Mouse (Mus musculus): ENCODE results near the gene Slc19a2. TPM values are rescaled to one million over a fixed set of nuclear protein-coding genes. Genes with fewer than 3 reads are reported as not detected.

Slc19a2 gene
- polyA plus RNA-seq, 1 experiment from 2014 or later, result 12.2 TPM

DNA sequence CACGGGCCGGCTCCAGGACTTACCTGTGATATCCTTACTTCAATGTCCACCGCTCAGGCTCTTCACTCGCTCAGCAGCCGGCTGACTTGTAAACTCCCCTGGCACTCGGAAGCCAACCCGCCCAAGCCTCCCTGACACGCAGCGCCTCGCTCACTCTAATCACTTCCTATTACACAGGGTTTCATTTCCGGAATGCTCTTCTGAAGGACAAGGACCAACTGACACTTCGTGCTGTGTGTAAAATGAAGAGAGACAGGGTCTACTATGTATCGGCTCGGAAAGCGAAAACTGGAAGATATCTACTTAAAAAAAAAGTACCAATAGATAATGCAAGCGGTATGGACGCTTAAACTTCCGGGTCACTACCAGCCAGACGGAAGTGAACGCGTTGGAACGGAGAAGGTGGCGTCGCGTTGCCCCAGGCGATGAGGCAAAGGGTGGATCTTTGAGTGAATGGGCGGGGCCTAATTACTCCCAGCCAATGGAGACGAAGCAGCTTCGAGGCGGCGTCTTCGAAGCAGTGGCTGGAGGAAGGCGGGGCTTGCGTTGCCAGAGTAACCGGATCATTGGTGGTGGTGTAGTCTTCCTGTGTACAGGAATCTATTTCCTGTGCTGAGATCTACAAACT, 58.4 kb downstream of the Slc19a2 start, which contains the start of gene Blzf1:
TSS of gene Blzf1 (minus strand) at position 366 of the 628 bp plus-strand sequence.
- DNase-seq (ENCODE audit: extremely low spot score, low spot score), result peak; percentile 98
- peak within 1 kb of the TSS; percentile 80 for H3K4me3 ChIP-seq
- H3K4me1 ChIP-seq, result peaks cover 17% of the 10 kb centered on the region
- H3K27me3 ChIP-seq (ENCODE audit: poor library complexity, severe bottlenecking), result no peaks in the 10 kb centered on the region
- H3K9me3 ChIP-seq, result no peaks in the 10 kb centered on the region
- WGBS, result under 1% methylated on average over 35 of the region's 35 CpGs
- peak within 1 kb of the TSS; percentile 86 for H3K27ac ChIP-seq
- H3K36me3 ChIP-seq (replicated peaks), result peaks cover 27% of the 10 kb centered on the region

DNA sequence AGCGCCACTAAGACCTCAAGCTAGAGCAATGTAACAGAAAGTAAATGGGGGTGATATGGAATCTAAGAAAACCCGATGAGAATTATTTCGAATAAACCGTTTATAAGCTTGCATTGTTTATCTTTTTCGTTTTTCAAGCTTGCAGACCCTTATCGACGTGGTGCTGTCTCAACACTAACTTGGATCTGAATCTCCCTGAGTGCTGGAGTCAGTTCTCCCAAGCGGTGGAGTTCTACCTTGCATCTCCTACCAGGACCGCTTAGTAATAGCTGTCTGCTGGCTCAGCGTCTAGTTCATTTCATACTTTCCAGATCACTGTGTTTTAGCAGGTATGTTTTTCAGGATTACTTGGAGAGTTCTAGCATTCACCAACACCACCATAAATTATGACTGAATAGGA, 59.1 kb downstream of the Slc19a2 start:
- no peak for DNase-seq (ENCODE audit: extremely low spot score, low spot score)
- Histone ChIP-seq H3K9me3 (no peaks in the 10 kb centered on the region), H3K4me3 (peak overlapping the region; percentile 80), H3K27ac (peak overlapping the region; percentile 86), H3K27me3 (ENCODE audit: poor library complexity, severe bottlenecking) (no peaks in the 10 kb centered on the region), H3K4me1 (peaks cover 17% of the 10 kb centered on the region), H3K36me3 (replicated peaks) (peaks cover 27% of the 10 kb centered on the region)
- 13% methylated on average over 10 of the region's 10 CpGs for WGBS

DNA sequence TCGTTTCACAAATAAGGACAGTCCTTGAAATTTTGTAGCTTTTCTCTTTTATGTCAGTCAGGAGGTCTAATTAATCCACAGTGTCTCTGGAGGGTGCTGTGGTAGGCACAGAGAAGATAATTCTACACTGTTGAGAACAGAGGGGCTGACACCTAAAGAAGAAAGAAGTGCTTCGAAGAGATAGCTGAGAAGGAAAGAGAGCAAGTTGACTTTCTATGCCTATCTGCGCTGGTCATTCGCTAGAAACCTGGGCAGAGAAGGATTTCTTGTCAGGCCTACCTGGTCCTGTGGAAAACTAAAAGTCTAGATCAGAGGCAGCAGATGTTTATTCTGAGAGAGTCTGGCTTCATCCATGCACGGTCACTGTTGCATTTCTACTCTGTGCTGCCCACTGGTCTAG, 65.2 kb downstream of the Slc19a2 start:
- no peak overlapping the region for H3K4me3 ChIP-seq
- WGBS, result 91% methylated on average over 5 of the region's 5 CpGs
- H3K9me3 ChIP-seq, result no peaks in the 10 kb centered on the region
- no peaks in the 10 kb centered on the region for H3K27me3 ChIP-seq (ENCODE audit: poor library complexity, severe bottlenecking)
- no peaks in the 10 kb centered on the region for H3K4me1 ChIP-seq
- H3K36me3 ChIP-seq (replicated peaks), result peaks cover 37% of the 10 kb centered on the region
- H3K27ac ChIP-seq, result no peak overlapping the region
- DNase-seq (ENCODE audit: extremely low spot score, low spot score), result no peak

Other genes starting within 250 kb of the Slc19a2 start
- not detected in 2 replicates for gene Sele, start 200.8 kb upstream of the Slc19a2 start, polyA plus RNA-seq (2016; fragmentation: Nextera tagmentation; extraction: Ambion mirVana)
- gene Sell, start 187.1 kb upstream of the Slc19a2 start, polyA plus RNA-seq (2016; fragmentation: Nextera tagmentation; extraction: Ambion mirVana), result not detected in 2 replicates
- gene Selp, start 133.8 kb upstream of the Slc19a2 start, polyA plus RNA-seq (2016; fragmentation: Nextera tagmentation; extraction: Ambion mirVana), result not detected in 2 replicates
- gene F5, start 97.2 kb upstream of the Slc19a2 start, polyA plus RNA-seq (2016; fragmentation: Nextera tagmentation; extraction: Ambion mirVana), result 0.27 and 0.36 TPM in 2 replicates
- gene Ccdc181, start 26.5 kb downstream of the Slc19a2 start, polyA plus RNA-seq (2016; fragmentation: Nextera tagmentation; extraction: Ambion mirVana), result 13.9 and 14.0 TPM in 2 replicates
- gene Nme7, start 55.1 kb downstream of the Slc19a2 start, polyA plus RNA-seq (2016; fragmentation: Nextera tagmentation; extraction: Ambion mirVana), result 45.6 and 48.8 TPM in 2 replicates
- gene Blzf1, start 58.4 kb downstream of the Slc19a2 start, polyA plus RNA-seq (2016; fragmentation: Nextera tagmentation; extraction: Ambion mirVana), result 24.9 and 26.7 TPM in 2 replicates
- gene Atp1b1, start 209.3 kb downstream of the Slc19a2 start, polyA plus RNA-seq (2016; fragmentation: Nextera tagmentation; extraction: Ambion mirVana), result 7.8 and 9.9 TPM in 2 replicates

Measured in forebrain, embryonic 10.5 days (tissue).